Mouse (Mus musculus): ENCODE measurements around the gene Pip5k1b.

DNA sequence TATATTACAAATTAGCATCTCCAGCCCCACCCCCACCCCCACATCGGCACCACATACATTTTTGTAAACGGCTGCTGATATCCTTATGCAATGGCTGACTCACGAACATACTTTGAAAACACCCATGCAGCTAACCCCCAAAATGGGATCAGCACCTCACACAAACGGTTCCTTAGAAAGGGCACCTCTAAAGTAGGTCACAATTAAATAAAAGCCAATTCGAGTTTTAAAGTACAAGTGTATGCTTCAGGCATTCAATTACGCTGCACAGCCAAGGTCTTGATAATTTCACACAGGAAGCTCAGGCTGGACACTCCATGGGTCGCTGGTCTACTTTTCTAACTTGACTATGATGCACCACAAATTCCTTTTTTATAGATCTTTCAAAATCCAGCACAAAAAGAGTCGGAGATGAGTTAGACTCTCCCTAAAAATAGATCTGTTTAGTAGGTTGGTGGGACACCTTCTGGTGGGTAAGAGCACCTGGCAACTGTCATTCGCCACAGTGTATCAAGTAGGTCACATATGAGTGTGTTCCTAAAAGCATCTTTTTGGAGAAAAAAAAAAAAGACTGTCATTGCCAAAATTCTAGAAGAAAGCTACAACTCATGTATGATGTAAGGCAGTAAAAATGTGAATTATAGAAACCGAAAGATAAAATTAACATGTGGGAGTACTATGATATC, 52.8 kb downstream of the Pip5k1b start:
- TF ChIP-seq CTCF (conservative IDR thresholded peaks at IDR 0.05; ENCODE audit: low read length), result no peak
- no peak for TF ChIP-seq POU5F1 (IDR thresholded peaks at IDR 0.05; ENCODE audit: borderline replicate concordance, low read length)

Data from E14TG2a.4 (cell line).